Mouse (Mus musculus) gastrocnemius, adult 2 months (tissue): ENCODE measurements at regions not wholly inside any gene's neighbourhood (a gene's known extent, or its start where the extent isn't known, plus 50 kb on each side); places are given as distances from the start of the nearest gene placed in this dataset.
A peak's percentile ranks its signal among the peaks of the same experiment; 100 is the strongest.
"Not testable (repeated sequence)": the region's sequence is repeated elsewhere in the genome, so short reads cannot be mapped to it uniquely, and the experiment has no call there.

ENCODE experiments used
- DNase-seq: peaks from one replicate; pipeline ENCODE4 v3.0.0; 2022
- H3K27ac ChIP-seq: fragments of 200-600 bp; 2 replicates; pipeline ENCODE4 v1.8.1; 2022; ENCODE audit warnings: mild to moderate bottlenecking
- H3K4me3 ChIP-seq: fragments of 200-600 bp; 2 replicates; pipeline ENCODE4 v1.8.1; 2022; ENCODE audit warnings: mild to moderate bottlenecking, moderate library complexity
- CTCF ChIP-seq: fragments of 200-600 bp; IDR thresholded peaks from 2 replicates; pipeline ENCODE4 v1.8.1; 2022; ENCODE audit warnings: antibody characterized with exemption, mild to moderate bottlenecking, moderate library complexity
- intact Hi-C: fragments of 180-260 bp; cut with DNase I; formaldehyde crosslinking; loops from one replicate; pipeline ENCODE4 v1.15.1; 2025

DNA sequence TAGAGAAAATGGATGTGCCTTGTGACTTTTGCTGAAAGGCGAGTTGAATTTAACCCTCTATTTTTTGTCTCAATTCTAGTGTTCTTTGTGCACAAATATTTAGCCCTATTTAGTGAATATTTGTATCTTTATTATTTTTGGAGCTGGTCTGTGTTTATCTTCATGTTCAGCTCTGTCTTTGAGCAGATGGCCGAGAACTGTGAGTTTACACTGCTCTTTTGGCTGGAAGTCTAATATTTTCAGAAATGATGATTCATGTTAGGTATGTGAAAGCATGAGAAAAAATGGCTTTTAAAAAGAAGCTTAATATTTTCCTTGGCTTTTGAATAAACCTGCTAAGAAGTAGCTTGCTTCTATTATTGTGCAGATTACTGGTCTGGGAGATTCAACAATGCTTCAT is 505.4 kb downstream of the Sema5a start:
- no peak for TF ChIP-seq CTCF
- intact Hi-C loops, result no loop called here
- DNase-seq, result no peak
- no peak overlapping the region for H3K4me3 ChIP-seq
- no peak overlapping the region for H3K27ac ChIP-seq

DNA sequence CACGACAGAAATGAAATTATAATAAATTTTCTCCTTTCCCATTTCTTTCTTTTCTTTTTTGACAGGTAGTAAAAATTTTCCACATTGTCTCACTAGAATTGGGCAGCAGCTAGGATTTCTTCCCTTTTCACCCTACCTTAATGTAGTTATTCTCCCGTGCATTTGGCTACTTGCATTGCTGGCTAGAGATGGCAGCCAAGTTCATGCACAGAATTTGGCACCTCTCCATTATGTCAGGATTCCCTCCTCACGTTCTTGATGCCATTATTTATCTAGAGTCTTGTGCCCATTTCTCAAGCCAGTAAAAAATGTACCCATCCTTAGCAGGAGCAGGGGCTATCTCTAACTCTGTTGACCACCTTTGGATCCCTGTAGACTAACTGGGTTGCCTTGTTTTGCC is 507.4 kb downstream of the Sema5a start:
- intact Hi-C loops, result no loop called here
- no peak overlapping the region for H3K4me3 ChIP-seq
- no peak for DNase-seq
- H3K27ac ChIP-seq, result no peak overlapping the region
- TF ChIP-seq CTCF, result no peak

DNA sequence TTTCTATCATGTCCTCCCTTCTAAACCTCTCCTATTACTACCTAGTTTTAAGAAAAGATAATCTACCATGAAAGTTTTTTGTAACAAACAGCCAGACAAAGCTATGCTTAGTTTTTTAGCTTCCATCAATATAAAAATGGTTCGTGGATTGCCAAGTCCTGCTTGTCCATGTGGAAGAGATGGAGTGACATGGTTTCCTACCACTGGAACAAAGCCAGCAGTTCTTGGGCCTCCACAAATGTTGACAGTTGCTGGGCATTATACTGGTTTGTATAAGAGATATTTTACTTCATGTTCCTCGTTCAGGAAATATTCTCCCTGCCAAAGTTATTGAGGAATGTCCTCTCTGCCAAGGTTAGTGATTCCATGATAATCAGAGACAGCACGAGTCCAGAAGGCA is 515.5 kb downstream of the Sema5a start:
- no peak overlapping the region for H3K27ac ChIP-seq
- H3K4me3 ChIP-seq, result no peak overlapping the region
- DNase-seq, result no peak
- TF ChIP-seq CTCF, result no peak
- intact Hi-C loops, result loop anchor here (10.0 kb wide), 1 partner anchor 745 kb away; no protein-coding TSS in a partner anchor

DNA sequence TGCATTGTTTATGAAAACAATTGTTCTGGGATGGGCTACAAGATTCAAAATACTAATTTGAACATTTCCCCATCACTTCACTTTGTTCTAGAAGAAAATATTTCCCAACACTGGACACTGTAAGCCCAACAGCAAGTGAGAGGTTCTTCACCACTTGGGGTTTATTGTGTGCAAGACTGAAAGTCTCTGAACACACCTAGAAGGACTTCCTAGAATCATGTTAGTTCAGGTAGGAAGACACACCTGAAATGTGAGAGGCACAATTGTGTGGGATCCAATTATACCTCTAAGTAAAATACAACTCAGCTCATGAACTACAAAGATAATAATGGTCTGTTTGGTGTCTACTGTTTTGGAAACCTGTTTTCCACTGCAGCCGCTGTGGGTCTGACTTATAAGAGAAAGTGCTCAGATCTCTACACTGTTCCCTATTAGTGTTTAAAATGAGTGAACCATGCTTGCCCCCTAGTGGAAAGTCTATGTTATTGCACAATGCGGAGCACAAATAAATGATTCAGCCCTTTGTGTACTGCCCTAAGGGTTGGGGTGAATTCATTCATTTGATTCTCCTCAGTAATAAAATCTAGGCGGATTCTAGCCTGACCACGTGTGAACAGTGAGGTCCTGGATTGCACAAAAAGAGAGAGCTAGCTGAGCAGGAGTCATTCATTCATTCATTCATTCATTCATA is 521.5 kb downstream of the Sema5a start:
- TF ChIP-seq CTCF, result peak; percentile 75
- Histone ChIP-seq H3K4me3 (no peak overlapping the region), H3K27ac (no peak overlapping the region)
- DNase-seq, result no peak
- intact Hi-C loops, result loop anchor here (10.0 kb wide), 1 partner anchor 751 kb away; no protein-coding TSS in a partner anchor

DNA sequence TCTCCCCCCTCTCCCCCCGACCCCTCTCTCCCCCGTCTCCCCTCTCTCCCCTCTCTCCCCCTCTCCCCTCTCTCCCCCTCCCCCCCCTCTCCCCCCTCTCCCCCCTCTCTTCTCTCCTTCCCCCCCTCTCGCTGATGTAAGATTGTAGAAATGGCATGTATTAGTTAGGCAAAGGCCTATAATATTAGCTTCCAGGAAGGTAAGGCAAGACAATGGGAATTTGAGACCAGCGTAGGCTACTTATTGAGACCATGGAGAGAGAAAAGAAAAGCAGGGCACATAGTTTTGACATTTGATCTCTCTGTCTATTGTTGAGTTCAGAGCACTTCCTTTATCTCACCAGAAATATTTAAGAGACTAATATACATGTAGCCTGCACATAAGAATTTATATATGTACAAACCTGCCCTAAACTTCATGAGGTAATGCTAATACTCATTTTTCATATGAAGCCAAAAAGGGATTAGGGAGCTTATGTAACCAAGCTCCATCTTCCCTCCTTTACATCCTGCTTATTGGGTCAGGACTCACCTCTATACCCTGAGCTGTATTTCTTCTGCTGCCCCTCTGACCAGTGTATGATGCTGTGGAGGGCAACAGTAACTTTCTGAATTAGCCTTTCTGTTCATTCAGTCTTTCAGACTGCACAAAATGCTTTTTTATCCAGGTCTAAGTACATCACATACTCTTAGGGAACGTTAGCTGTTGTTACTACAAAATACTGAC is 522.3 kb downstream of the Sema5a start:
- H3K4me3 ChIP-seq, result no peak overlapping the region
- H3K27ac ChIP-seq, result no peak overlapping the region
- DNase-seq, result no peak
- intact Hi-C loops, result loop anchor here (10.0 kb wide), 1 partner anchor 752 kb away; no protein-coding TSS in a partner anchor
- TF ChIP-seq CTCF, result no peak

DNA sequence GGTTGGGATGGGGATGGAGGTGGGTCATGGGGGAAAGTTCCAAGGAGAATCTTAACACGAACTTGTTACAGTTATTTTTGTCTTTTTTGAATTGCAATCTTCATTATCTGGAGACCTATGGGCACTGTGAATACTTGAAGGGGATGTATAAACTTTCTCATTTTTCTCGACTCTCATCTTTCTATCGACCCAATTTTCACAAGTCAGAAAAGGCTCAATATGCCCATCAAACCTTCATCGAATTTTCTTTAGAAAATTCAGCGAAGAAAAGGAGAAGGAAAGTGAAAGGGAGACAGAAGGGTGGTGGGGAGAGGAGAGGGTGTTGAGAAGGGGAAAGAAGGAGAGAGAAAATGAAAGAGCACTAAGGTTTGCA is 533.6 kb downstream of the Sema5a start:
- intact Hi-C loops, DNase-seq, H3K27ac ChIP-seq: not testable (repeated sequence)
- H3K4me3 ChIP-seq, result peak overlapping the region; percentile 74

DNA sequence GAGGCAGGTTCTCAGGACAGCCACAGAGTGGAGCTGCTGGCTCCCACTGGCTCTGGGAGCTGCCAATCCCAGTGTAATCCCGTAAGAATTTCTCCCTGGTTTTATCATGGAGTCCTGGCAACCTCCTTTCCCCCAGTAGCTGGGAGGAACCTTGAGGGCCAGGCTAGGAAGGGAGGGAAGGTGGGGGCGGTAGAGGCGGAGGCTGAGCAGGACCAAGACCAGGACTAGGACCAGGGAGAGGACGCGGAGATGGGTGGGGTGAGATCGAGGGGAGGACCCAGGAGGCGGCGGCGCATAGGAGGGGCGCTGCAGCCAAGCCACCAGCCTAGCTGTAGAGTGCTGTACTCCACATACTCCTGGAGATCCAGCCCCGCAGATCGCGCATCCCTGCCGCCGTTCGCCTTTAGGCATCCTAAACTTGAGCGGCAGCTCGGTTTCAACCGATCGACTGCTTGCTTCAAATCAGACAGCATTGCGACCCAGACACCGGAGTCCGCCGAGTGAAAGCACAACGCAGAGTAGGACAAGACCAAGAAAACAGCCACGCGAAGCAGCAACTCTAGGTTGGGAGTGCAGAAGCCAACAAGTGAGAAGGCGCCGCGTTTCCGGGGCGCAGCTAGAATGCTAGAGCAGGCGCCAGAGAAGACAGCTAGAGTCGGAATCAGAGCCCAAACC is 534.1 kb downstream of the Sema5a start:
- Histone ChIP-seq H3K4me3 (peak overlapping the region; percentile 74), H3K27ac (peak overlapping the region; percentile 72)
- DNase-seq, result peak; percentile 89
- intact Hi-C loops, result not testable (repeated sequence)
- peak; percentile 4; the same call in 1 of the 2 replicates for TF ChIP-seq CTCF

DNA sequence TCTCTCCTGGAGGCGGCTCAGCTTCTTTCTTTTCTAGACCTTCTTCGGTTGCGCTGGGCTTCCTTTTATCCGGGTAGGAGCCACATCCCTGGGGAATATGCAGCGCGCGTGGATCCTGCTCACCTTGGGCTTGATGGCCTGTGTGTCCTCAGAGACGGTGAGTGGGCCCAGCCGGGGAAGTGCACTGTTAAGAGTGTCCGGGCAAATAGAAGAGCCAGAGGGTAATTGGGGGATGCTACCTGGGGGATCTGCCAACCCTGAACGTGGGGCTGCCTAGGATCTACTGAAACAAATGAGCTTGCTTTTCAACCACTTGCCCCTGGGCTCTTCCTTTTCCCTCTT is 534.6 kb downstream of the Sema5a start:
- intact Hi-C loops, result not testable (repeated sequence)
- H3K27ac ChIP-seq, result peak overlapping the region; percentile 72
- DNase-seq, result peak; percentile 19
- H3K4me3 ChIP-seq, result peak overlapping the region; percentile 74

DNA sequence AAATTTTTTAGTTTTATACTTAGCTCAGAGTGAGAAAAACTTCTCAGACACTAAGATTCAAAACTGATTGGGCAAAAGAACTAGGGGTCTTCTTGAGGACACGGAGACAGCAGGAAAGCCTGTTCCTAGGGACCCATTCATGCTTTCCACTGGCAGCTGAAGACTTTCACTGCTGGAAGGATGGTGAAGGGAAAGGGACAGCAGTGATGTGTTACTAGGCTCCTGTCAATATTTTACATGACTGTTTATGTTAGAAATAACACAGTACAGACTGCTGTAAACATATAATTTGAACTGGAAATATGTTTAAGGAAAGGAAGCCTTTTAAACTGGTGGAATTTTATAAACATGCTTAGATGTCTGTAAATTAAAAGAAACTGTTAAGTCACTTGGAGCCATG is 537.0 kb downstream of the Sema5a start:
- DNase-seq, H3K27ac ChIP-seq: not testable (repeated sequence)
- intact Hi-C loops, result loop anchor here (5.0 kb wide), 1 partner anchor 556 kb away; no protein-coding TSS in a partner anchor
- H3K4me3 ChIP-seq, result peak overlapping the region; percentile 74

DNA sequence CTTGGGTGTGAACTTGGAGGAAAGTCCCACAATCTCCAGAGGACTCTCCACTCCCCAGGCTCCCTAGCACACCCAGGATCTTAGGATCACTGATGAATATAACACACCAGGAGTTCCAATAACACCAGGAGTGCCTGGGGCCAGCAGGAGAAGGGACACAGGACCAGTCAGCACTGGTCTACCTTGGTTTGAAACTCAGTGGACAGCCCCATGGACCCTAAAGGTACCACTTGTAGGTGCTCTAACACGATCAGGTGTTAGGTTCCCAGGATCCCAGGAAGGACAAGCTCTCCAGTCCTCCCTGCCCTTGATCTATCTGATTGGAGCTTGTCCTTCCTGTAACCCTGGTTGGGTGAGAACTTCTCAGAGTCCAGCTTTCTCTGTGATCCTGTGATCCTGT is 554.6 kb downstream of the Sema5a start:
- no peak for DNase-seq
- Histone ChIP-seq H3K27ac (no peak overlapping the region), H3K4me3 (no peak overlapping the region)
- no peak for TF ChIP-seq CTCF
- intact Hi-C loops, result no loop called here

DNA sequence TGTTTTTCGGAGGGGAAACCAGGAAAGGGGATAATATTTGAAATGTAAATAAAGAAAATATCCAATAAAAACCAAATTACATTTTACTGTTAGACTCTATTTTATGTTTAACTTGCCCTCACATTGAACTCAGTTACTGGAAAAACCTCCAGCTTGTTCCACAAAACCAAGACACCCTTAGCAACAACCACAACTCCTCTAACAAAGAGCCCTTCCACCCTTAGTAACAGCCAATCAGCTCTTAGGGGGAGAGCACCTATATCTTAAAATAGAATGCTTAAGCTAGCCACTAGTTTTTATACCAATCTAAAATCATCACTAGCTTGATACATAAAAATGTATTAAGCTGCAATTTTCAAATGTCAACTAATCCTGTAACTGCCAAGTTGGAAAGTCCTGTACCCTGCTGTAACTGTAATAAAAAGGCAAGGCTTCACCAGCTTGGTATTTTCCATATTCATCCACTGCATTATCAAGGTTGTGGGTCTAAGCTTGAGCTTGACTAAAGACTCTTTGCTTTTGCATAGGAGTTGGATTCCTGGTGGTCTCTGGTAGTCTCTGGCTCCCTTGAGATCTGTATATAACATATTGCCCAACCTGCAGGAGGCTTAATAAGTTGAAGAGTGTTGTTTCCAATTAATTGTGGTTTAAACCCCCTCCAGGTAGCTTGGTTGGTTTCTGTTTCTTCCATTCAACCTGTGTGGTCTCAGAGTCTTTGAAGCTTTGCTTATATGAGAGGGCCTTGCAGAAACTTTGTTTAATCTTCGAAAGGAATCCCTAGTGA is 566.4 kb downstream of the Sema5a start:
- H3K4me3 ChIP-seq, result no peak overlapping the region
- intact Hi-C loops, result no loop called here
- TF ChIP-seq CTCF, result no peak
- DNase-seq, result no peak
- H3K27ac ChIP-seq, result no peak overlapping the region

DNA sequence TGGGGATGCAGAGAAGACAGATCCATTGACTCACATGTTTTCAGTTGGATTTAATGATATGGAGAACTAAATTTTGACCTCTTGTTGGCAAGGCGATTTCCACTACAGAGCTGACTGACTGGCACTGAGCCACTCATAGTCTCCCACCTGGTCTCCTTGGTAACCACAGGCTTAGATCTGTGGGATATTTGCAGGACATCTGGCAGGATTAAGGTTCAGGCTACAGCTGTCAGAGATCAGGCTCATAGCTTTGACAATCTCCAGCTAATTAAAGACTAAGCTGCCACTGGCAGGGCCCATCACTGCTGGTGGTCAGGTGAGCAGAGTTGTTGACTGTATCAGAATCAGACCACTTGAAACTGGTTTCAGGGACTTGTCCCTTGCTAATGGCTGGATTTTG is 595.4 kb downstream of the Sema5a start:
- H3K27ac ChIP-seq, result no peak overlapping the region
- intact Hi-C loops, result no loop called here
- DNase-seq, result no peak
- no peak for TF ChIP-seq CTCF
- H3K4me3 ChIP-seq, result no peak overlapping the region
